Mouse (Mus musculus): ENCODE results near the gene Slc7a7. TPM values are rescaled to one million over a fixed set of nuclear protein-coding genes. Genes with fewer than 3 reads are reported as not detected.

The Slc7a7 gene
- polyA plus RNA-seq, 1 experiment from 2014 or later = 2.6 TPM

GRCm38 (mm10) chr14:54375916-54376315 is 41.7 kb downstream of the Slc7a7 start:
- no peaks in the 10 kb centered on the region for H3K9me3 ChIP-seq (ENCODE audit: control insufficient read depth, low read length)
- no peaks in the 10 kb centered on the region for H3K27me3 ChIP-seq (ENCODE audit: control insufficient read depth, insufficient read depth, low read length)
- H3K4me2 ChIP-seq (ENCODE audit: low read depth, low read length) = no peak overlapping the region
- ATAC-seq (ENCODE audit: low read depth) = no peak
- WGBS = 89% methylated on average over 3 of the region's 3 CpGs
- no peak overlapping the region for H3K27ac ChIP-seq (ENCODE audit: low read depth, low read length)
- no peak overlapping the region for H3K9ac ChIP-seq (replicated peaks; ENCODE audit: low read depth, low read length)
- H3K4me3 ChIP-seq (ENCODE audit: low read depth, low read length) = no peak overlapping the region
- no peaks in the 10 kb centered on the region for H3K4me1 ChIP-seq (ENCODE audit: control insufficient read depth, insufficient read depth, low read length)
- H3K36me3 ChIP-seq (ENCODE audit: control insufficient read depth, insufficient read depth, low read length) = 0 out of 2 replicates have a peak, but pooled peaks cover 4% of the 10 kb centered on the region

DNA sequence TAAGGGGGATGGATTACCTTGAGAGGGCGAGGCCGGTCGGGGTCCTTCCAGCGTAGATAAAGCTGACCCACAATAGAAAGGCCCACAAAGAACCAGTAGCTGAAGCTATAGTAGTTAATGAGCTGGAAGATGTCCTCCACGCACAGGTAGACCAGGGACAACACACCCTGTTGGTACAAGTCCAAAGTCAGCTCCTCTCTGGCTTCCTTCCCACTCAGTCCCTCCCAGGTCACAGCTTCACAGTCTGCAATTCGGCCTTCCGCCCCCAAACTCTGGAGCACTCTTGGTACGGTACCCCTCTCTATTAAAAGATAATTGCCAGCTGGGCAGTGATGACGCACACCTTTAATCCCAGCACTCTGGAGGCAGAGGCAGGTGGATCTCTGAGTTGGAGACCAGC is 44.7 kb downstream of the Slc7a7 start:
- peaks cover 27% of the 10 kb centered on the region for H3K36me3 ChIP-seq (ENCODE audit: control insufficient read depth, insufficient read depth, low read length)
- H3K27me3 ChIP-seq (ENCODE audit: control insufficient read depth, insufficient read depth, low read length) = no peaks in the 10 kb centered on the region
- H3K4me1 ChIP-seq (ENCODE audit: control insufficient read depth, insufficient read depth, low read length) = no peaks in the 10 kb centered on the region
- no peak overlapping the region for H3K9ac ChIP-seq (replicated peaks; ENCODE audit: low read depth, low read length)
- H3K9me3 ChIP-seq (ENCODE audit: control insufficient read depth, low read length) = no peaks in the 10 kb centered on the region
- 95% methylated on average over 9 of the region's 9 CpGs for WGBS
- H3K27ac ChIP-seq (ENCODE audit: low read depth, low read length) = no peak overlapping the region
- H3K4me2 ChIP-seq (ENCODE audit: low read depth, low read length) = no peak overlapping the region
- no peak for ATAC-seq (ENCODE audit: low read depth)
- H3K4me3 ChIP-seq (ENCODE audit: low read depth, low read length) = no peak overlapping the region

GRCm38 (mm10) chr14:54371460-54371859 is 46.1 kb downstream of the Slc7a7 start:
- no peak overlapping the region for H3K4me2 ChIP-seq (ENCODE audit: low read depth, low read length)
- 99% methylated on average over 10 of the region's 10 CpGs for WGBS
- H3K36me3 ChIP-seq (ENCODE audit: control insufficient read depth, insufficient read depth, low read length) = peaks cover 42% of the 10 kb centered on the region
- no peaks in the 10 kb centered on the region for H3K9me3 ChIP-seq (ENCODE audit: control insufficient read depth, low read length)
- H3K9ac ChIP-seq (replicated peaks; ENCODE audit: low read depth, low read length) = no peak overlapping the region
- no peak overlapping the region for H3K4me3 ChIP-seq (ENCODE audit: low read depth, low read length)
- H3K4me1 ChIP-seq (ENCODE audit: control insufficient read depth, insufficient read depth, low read length) = no peaks in the 10 kb centered on the region
- no peak overlapping the region for H3K27ac ChIP-seq (ENCODE audit: low read depth, low read length)
- H3K27me3 ChIP-seq (ENCODE audit: control insufficient read depth, insufficient read depth, low read length) = no peaks in the 10 kb centered on the region
- 0 out of 2 replicates have a peak, but pooled peaks have one; percentile 24 for ATAC-seq (ENCODE audit: low read depth)

- Histone ChIP-seq H3K9me3 (ENCODE audit: control insufficient read depth, low read length) (no peaks in the 10 kb centered on the region), H3K27ac (ENCODE audit: low read depth, low read length) (no peak overlapping the region), H3K4me3 (ENCODE audit: low read depth, low read length) (no peak overlapping the region), H3K36me3 (ENCODE audit: control insufficient read depth, insufficient read depth, low read length) (peaks cover 44% of the 10 kb centered on the region), H3K4me1 (ENCODE audit: control insufficient read depth, insufficient read depth, low read length) (no peaks in the 10 kb centered on the region), H3K4me2 (ENCODE audit: low read depth, low read length) (no peak overlapping the region), H3K9ac (replicated peaks; ENCODE audit: low read depth, low read length) (no peak overlapping the region), H3K27me3 (ENCODE audit: control insufficient read depth, insufficient read depth, low read length) (no peaks in the 10 kb centered on the region)
- 0 out of 2 replicates have a peak, but pooled peaks have one; percentile 21 for ATAC-seq (ENCODE audit: low read depth)
- 91% methylated on average over 6 of the region's 6 CpGs for WGBS
These were observed 47.0 kb downstream of the Slc7a7 start for GRCm38 (mm10) chr14:54370595-54370994.

DNA sequence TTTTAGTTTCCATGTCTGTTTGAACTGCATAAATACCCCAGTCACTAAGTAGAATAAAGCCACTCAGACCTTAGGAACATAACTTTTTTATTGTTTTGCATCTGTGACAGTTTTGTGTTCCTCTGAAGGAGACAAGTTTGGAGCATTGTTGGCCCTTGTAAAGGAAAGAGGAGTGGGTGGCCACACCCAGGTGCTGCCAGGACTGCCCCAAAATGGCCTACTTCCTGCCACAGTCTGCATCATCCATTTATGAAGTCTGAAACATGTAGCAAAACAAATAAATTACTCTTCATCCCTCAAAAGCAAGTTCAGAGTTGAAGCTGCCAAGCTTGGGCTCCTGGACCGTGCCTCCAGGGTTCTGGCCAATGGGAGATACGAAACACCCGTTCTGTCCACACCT is 48.2 kb downstream of the Slc7a7 start:
- no peak overlapping the region for H3K4me2 ChIP-seq (ENCODE audit: low read depth, low read length)
- ATAC-seq (ENCODE audit: low read depth) = no peak
- peaks cover 46% of the 10 kb centered on the region for H3K36me3 ChIP-seq (ENCODE audit: control insufficient read depth, insufficient read depth, low read length)
- no peaks in the 10 kb centered on the region for H3K9me3 ChIP-seq (ENCODE audit: control insufficient read depth, low read length)
- no peaks in the 10 kb centered on the region for H3K4me1 ChIP-seq (ENCODE audit: control insufficient read depth, insufficient read depth, low read length)
- no peak overlapping the region for H3K9ac ChIP-seq (replicated peaks; ENCODE audit: low read depth, low read length)
- H3K27ac ChIP-seq (ENCODE audit: low read depth, low read length) = no peak overlapping the region
- WGBS = 96% methylated on average over 3 of the region's 3 CpGs
- no peak overlapping the region for H3K4me3 ChIP-seq (ENCODE audit: low read depth, low read length)
- H3K27me3 ChIP-seq (ENCODE audit: control insufficient read depth, insufficient read depth, low read length) = no peaks in the 10 kb centered on the region

- H3K27me3 ChIP-seq (ENCODE audit: control insufficient read depth, insufficient read depth, low read length) = no peaks in the 10 kb centered on the region
- ATAC-seq (ENCODE audit: low read depth) = no peak
- WGBS = 91% methylated on average over 18 of the region's 18 CpGs
- peaks cover 2% of the 10 kb centered on the region; the same call in 1 of the 2 replicates for H3K4me1 ChIP-seq (ENCODE audit: control insufficient read depth, insufficient read depth, low read length)
- H3K36me3 ChIP-seq (ENCODE audit: control insufficient read depth, insufficient read depth, low read length) = peaks cover 51% of the 10 kb centered on the region
- H3K9me3 ChIP-seq (ENCODE audit: control insufficient read depth, low read length) = no peaks in the 10 kb centered on the region
- H3K9ac ChIP-seq (replicated peaks; ENCODE audit: low read depth, low read length) = no peak overlapping the region
- H3K27ac ChIP-seq (ENCODE audit: low read depth, low read length) = no peak overlapping the region
- H3K4me2 ChIP-seq (ENCODE audit: low read depth, low read length) = no peak overlapping the region
- no peak overlapping the region for H3K4me3 ChIP-seq (ENCODE audit: low read depth, low read length)
These were observed 50.0 kb downstream of the Slc7a7 start for GRCm38 (mm10) chr14:54367429-54368060.

- H3K4me1 ChIP-seq (ENCODE audit: control insufficient read depth, insufficient read depth, low read length) = peaks cover 5% of the 10 kb centered on the region; the same call in 1 of the 2 replicates
- H3K27ac ChIP-seq (ENCODE audit: low read depth, low read length) = no peak overlapping the region
- H3K9me3 ChIP-seq (ENCODE audit: control insufficient read depth, low read length) = no peaks in the 10 kb centered on the region
- no peak overlapping the region for H3K4me2 ChIP-seq (ENCODE audit: low read depth, low read length)
- H3K4me3 ChIP-seq (ENCODE audit: low read depth, low read length) = no peak overlapping the region
- no peaks in the 10 kb centered on the region for H3K27me3 ChIP-seq (ENCODE audit: control insufficient read depth, insufficient read depth, low read length)
- peaks cover 49% of the 10 kb centered on the region for H3K36me3 ChIP-seq (ENCODE audit: control insufficient read depth, insufficient read depth, low read length)
- no peak overlapping the region for H3K9ac ChIP-seq (replicated peaks; ENCODE audit: low read depth, low read length)
- WGBS = 94% methylated on average over 10 of the region's 10 CpGs
- no peak for ATAC-seq (ENCODE audit: low read depth)
These were observed 51.0 kb downstream of the Slc7a7 start for GRCm38 (mm10) chr14:54366581-54366980.

GRCm38 (mm10) chr14:54365026-54365645 is 52.4 kb downstream of the Slc7a7 start:
- ATAC-seq (ENCODE audit: low read depth) = no peak
- Histone ChIP-seq H3K4me1 (ENCODE audit: control insufficient read depth, insufficient read depth, low read length) (peaks cover 5% of the 10 kb centered on the region; the same call in 1 of the 2 replicates), H3K9ac (replicated peaks; ENCODE audit: low read depth, low read length) (no peak overlapping the region), H3K9me3 (ENCODE audit: control insufficient read depth, low read length) (no peaks in the 10 kb centered on the region), H3K27me3 (ENCODE audit: control insufficient read depth, insufficient read depth, low read length) (no peaks in the 10 kb centered on the region), H3K27ac (ENCODE audit: low read depth, low read length) (no peak overlapping the region), H3K4me2 (ENCODE audit: low read depth, low read length) (no peak overlapping the region), H3K36me3 (ENCODE audit: control insufficient read depth, insufficient read depth, low read length) (peaks cover 42% of the 10 kb centered on the region), H3K4me3 (ENCODE audit: low read depth, low read length) (no peak overlapping the region)
- WGBS = 96% methylated on average over 5 of the region's 5 CpGs

- Histone ChIP-seq H3K9me3 (ENCODE audit: control insufficient read depth, low read length) (no peaks in the 10 kb centered on the region), H3K27ac (ENCODE audit: low read depth, low read length) (no peak overlapping the region), H3K9ac (replicated peaks; ENCODE audit: low read depth, low read length) (no peak overlapping the region), H3K36me3 (ENCODE audit: control insufficient read depth, insufficient read depth, low read length) (peaks cover 26% of the 10 kb centered on the region), H3K27me3 (ENCODE audit: control insufficient read depth, insufficient read depth, low read length) (no peaks in the 10 kb centered on the region), H3K4me2 (ENCODE audit: low read depth, low read length) (no peak overlapping the region), H3K4me3 (ENCODE audit: low read depth, low read length) (no peak overlapping the region), H3K4me1 (ENCODE audit: control insufficient read depth, insufficient read depth, low read length) (peaks cover 5% of the 10 kb centered on the region; the same call in 1 of the 2 replicates)
- WGBS = 96% methylated on average over 8 of the region's 8 CpGs
- ATAC-seq (ENCODE audit: low read depth) = no peak
These were observed 54.4 kb downstream of the Slc7a7 start for GRCm38 (mm10) chr14:54363156-54363555.

All from neural tube, embryonic 14.5 days (tissue).